Mouse (Mus musculus): ENCODE data around the gene Ano6. TPM values are rescaled to one million over a fixed set of nuclear protein-coding genes. Genes with fewer than 3 reads are reported as not detected.

Gene Ano6
- polyA plus RNA-seq, 1 experiment: 104 TPM

DNA sequence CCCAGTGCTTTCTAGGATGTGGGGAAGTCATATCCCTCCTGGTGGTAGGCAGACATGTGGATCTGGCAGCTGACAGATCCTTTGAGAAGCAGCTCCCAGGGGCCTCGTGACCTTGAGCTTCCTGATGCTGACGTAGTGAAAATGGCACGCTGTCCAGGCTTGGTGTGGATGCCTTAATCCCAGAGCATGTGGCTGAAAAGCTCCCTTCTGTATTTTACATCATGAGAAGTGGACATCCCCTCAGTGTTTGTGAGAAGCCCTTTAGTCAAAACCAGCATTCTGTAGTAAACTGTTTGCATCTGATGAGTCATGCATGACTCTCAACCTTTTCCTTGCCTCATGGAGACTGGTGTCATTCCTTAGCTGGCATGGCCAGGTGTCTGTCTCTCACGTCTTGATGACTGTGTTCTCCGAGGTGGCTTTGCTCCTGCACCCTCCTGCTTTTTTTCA is 14.4 kb downstream of the Ano6 start:
- no peak overlapping the region for H3K4me3 ChIP-seq (ENCODE audit: control insufficient read depth, insufficient read depth, low read length)
- TF ChIP-seq CTCF (IDR thresholded peaks at IDR 0.05; ENCODE audit: borderline replicate concordance, control insufficient read depth, extremely low read depth, insufficient read depth, low read length, poor library complexity): no peak
- no peak for TF ChIP-seq POLR2A (IDR thresholded peaks at IDR 0.05; ENCODE audit: control insufficient read depth, extremely low read depth, insufficient read depth, low read length, poor library complexity)
- H3K36me3 ChIP-seq (ENCODE audit: control insufficient read depth, insufficient read depth, low read length): peaks cover 6% of the 10 kb centered on the region
- H3K27me3 ChIP-seq (ENCODE audit: control insufficient read depth, insufficient read depth, low read length): no peaks in the 10 kb centered on the region
- DNase-seq: no peak
- H3K27ac ChIP-seq (ENCODE audit: control insufficient read depth, insufficient read depth, low read length): no peak overlapping the region
- H3K4me1 ChIP-seq (replicated peaks; ENCODE audit: control insufficient read depth, insufficient read depth, low read length): peaks cover 41% of the 10 kb centered on the region
- 72% methylated on average over 5 of the region's 5 CpGs for WGBS

- Histone ChIP-seq H3K4me3 (ENCODE audit: control insufficient read depth, insufficient read depth, low read length) (no peak overlapping the region), H3K27me3 (ENCODE audit: control insufficient read depth, insufficient read depth, low read length) (no peaks in the 10 kb centered on the region), H3K27ac (ENCODE audit: control insufficient read depth, insufficient read depth, low read length) (no peak overlapping the region), H3K36me3 (ENCODE audit: control insufficient read depth, insufficient read depth, low read length) (peaks cover 28% of the 10 kb centered on the region), H3K4me1 (replicated peaks; ENCODE audit: control insufficient read depth, insufficient read depth, low read length) (peaks cover 27% of the 10 kb centered on the region)
- no peak for DNase-seq
- 24% methylated on average over 3 of the region's 3 CpGs for WGBS
- TF ChIP-seq CTCF (IDR thresholded peaks at IDR 0.05; ENCODE audit: borderline replicate concordance, control insufficient read depth, extremely low read depth, insufficient read depth, low read length, poor library complexity) (no peak), POLR2A (IDR thresholded peaks at IDR 0.05; ENCODE audit: control insufficient read depth, extremely low read depth, insufficient read depth, low read length, poor library complexity) (no peak)
Observed at GRCm38 (mm10) chr15:95807908-95808307, 17.3 kb downstream of the Ano6 start.

GRCm38 (mm10) chr15:95810357-95810761 is 19.7 kb downstream of the Ano6 start:
- 97% methylated on average over 4 of the region's 4 CpGs for WGBS
- TF ChIP-seq CTCF (IDR thresholded peaks at IDR 0.05; ENCODE audit: borderline replicate concordance, control insufficient read depth, extremely low read depth, insufficient read depth, low read length, poor library complexity) (no peak), POLR2A (IDR thresholded peaks at IDR 0.05; ENCODE audit: control insufficient read depth, extremely low read depth, insufficient read depth, low read length, poor library complexity) (no peak)
- DNase-seq: no peak
- Histone ChIP-seq H3K36me3 (ENCODE audit: control insufficient read depth, insufficient read depth, low read length) (peaks cover 32% of the 10 kb centered on the region), H3K27ac (ENCODE audit: control insufficient read depth, insufficient read depth, low read length) (no peak overlapping the region), H3K4me1 (replicated peaks; ENCODE audit: control insufficient read depth, insufficient read depth, low read length) (peaks cover 12% of the 10 kb centered on the region), H3K27me3 (ENCODE audit: control insufficient read depth, insufficient read depth, low read length) (no peaks in the 10 kb centered on the region), H3K4me3 (ENCODE audit: control insufficient read depth, insufficient read depth, low read length) (no peak overlapping the region)

DNA sequence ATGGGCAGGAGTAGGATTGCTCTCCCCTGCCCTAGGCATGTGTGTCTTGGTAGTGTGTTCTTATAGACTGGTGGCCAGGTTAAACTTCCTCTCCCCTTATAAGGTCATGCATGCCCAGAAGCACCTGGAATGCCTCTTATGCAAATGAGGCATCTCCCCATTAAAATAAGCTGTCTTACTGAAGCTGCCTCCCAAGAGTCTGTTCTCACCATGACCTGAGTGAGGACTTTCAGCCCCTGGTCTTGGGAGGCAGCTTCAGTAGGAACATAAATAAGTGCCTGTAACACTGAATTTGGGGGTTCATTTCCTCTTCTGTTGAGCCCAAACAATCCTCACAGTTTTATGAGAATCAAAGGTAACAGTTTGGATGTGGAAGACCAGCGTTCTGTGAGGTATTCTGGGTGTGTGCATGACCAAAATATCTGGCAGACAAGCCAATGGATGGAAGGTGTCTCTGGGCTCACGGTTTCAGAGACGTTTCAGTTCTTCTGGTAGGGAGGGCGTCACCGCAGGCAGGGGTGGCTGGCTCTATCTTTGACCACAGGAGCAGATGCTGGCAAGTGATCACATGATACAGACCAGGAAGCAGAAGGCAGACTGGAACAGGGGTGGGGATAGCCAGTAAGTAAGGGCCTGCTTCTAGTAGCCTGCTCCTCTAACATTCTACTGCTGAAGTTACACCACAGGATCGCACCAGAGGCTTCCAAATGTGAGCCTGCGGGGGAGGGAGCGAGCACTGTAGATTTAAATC is 22.4 kb downstream of the Ano6 start:
- no peak for TF ChIP-seq POLR2A (IDR thresholded peaks at IDR 0.05; ENCODE audit: control insufficient read depth, extremely low read depth, insufficient read depth, low read length, poor library complexity)
- TF ChIP-seq CTCF (IDR thresholded peaks at IDR 0.05; ENCODE audit: borderline replicate concordance, control insufficient read depth, extremely low read depth, insufficient read depth, low read length, poor library complexity): no peak
- Histone ChIP-seq H3K4me3 (ENCODE audit: control insufficient read depth, insufficient read depth, low read length) (no peak overlapping the region), H3K4me1 (replicated peaks; ENCODE audit: control insufficient read depth, insufficient read depth, low read length) (peaks cover 9% of the 10 kb centered on the region), H3K27ac (ENCODE audit: control insufficient read depth, insufficient read depth, low read length) (no peak overlapping the region), H3K27me3 (ENCODE audit: control insufficient read depth, insufficient read depth, low read length) (no peaks in the 10 kb centered on the region), H3K36me3 (ENCODE audit: control insufficient read depth, insufficient read depth, low read length) (peaks cover 36% of the 10 kb centered on the region)
- 99% methylated on average over 8 of the region's 8 CpGs for WGBS
- DNase-seq: no peak

DNA sequence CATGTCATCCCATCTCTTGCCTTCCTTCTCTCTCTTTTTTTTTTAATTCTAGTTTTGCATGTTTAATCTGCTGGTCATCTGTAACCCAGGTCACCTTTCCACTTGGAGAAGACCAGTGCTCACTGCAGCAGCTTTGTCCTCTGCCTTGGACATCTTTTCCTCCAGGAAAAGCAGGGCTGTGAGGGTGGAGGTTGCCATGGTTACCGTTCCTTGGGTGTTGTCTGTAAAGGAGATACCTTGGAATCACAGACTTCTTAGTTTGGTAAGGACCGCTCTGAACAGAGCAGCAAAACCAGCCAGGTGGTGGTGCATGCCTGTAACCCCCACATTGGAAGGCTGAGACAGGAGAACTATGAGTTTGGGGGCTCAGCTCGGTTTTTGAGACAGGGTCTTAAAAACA is 26.9 kb downstream of the Ano6 start:
- no peak overlapping the region for H3K27ac ChIP-seq (ENCODE audit: control insufficient read depth, insufficient read depth, low read length)
- H3K4me1 ChIP-seq (replicated peaks; ENCODE audit: control insufficient read depth, insufficient read depth, low read length): peaks cover 4% of the 10 kb centered on the region; the same call in 1 of the 2 replicates
- H3K27me3 ChIP-seq (ENCODE audit: control insufficient read depth, insufficient read depth, low read length): no peaks in the 10 kb centered on the region
- 96% methylated on average over 3 of the region's 3 CpGs for WGBS
- no peak for DNase-seq
- TF ChIP-seq CTCF (IDR thresholded peaks at IDR 0.05; ENCODE audit: borderline replicate concordance, control insufficient read depth, extremely low read depth, insufficient read depth, low read length, poor library complexity) (no peak), POLR2A (IDR thresholded peaks at IDR 0.05; ENCODE audit: control insufficient read depth, extremely low read depth, insufficient read depth, low read length, poor library complexity) (no peak)
- H3K36me3 ChIP-seq (ENCODE audit: control insufficient read depth, insufficient read depth, low read length): peaks cover 18% of the 10 kb centered on the region
- H3K4me3 ChIP-seq (ENCODE audit: control insufficient read depth, insufficient read depth, low read length): no peak overlapping the region

GRCm38 (mm10) chr15:95819249-95820035 is 28.8 kb downstream of the Ano6 start:
- TF ChIP-seq CTCF (IDR thresholded peaks at IDR 0.05; ENCODE audit: borderline replicate concordance, control insufficient read depth, extremely low read depth, insufficient read depth, low read length, poor library complexity): no peak
- no peak for TF ChIP-seq POLR2A (IDR thresholded peaks at IDR 0.05; ENCODE audit: control insufficient read depth, extremely low read depth, insufficient read depth, low read length, poor library complexity)
- H3K27me3 ChIP-seq (ENCODE audit: control insufficient read depth, insufficient read depth, low read length): no peaks in the 10 kb centered on the region
- 92% methylated on average over 9 of the region's 9 CpGs for WGBS
- no peak overlapping the region for H3K4me3 ChIP-seq (ENCODE audit: control insufficient read depth, insufficient read depth, low read length)
- peaks cover 12% of the 10 kb centered on the region for H3K36me3 ChIP-seq (ENCODE audit: control insufficient read depth, insufficient read depth, low read length)
- H3K4me1 ChIP-seq (replicated peaks; ENCODE audit: control insufficient read depth, insufficient read depth, low read length): peaks cover 4% of the 10 kb centered on the region; the same call in 1 of the 2 replicates
- H3K27ac ChIP-seq (ENCODE audit: control insufficient read depth, insufficient read depth, low read length): no peak overlapping the region
- no peak for DNase-seq

Data from thymus, adult 2 months (tissue).